Mouse (Mus musculus) myocyte (in vitro differentiated cells): Measurements from ENCODE around the gene Adam22. TPM values are rescaled to one million over a fixed set of nuclear protein-coding genes. Genes with fewer than 3 reads are reported as not detected.

Experiments
- H3K27me3 ChIP-seq: one replicate; pipeline ENCODE4 v1.6.1; 2011; ENCODE audit not compliant: control insufficient read depth, insufficient read depth, insufficient read length
- H3K36me3 ChIP-seq: one replicate; pipeline ENCODE4 v1.6.1; 2011; ENCODE audit not compliant: control insufficient read depth, insufficient read depth
- H3K4me2 ChIP-seq: one replicate; pipeline ENCODE4 v1.6.1; 2011; ENCODE audit warnings: low read depth, control low read depth
- H3K4me3 ChIP-seq: one replicate; pipeline ENCODE4 v1.5.1; 2011; ENCODE audit warnings: mild to moderate bottlenecking, control low read depth, moderate library complexity
- H3K79me2 ChIP-seq: one replicate; pipeline ENCODE4 v1.6.1; 2011; ENCODE audit not compliant: control insufficient read depth, insufficient read depth
- H3ac ChIP-seq: one replicate; pipeline ENCODE4 v1.6.1; 2011; ENCODE audit not compliant: control insufficient read depth, insufficient read length
- CEBPB ChIP-seq: IDR thresholded peaks from 2 replicates; pipeline ENCODE4 v1.6.1; 2011; ENCODE audit warnings: mild to moderate bottlenecking, moderate library complexity; ENCODE audit not compliant: poor library complexity, insufficient read depth, severe bottlenecking
- E2F4 ChIP-seq: IDR thresholded peaks from one replicate; pipeline ENCODE4 v1.6.1; 2011; ENCODE audit warnings: mild to moderate bottlenecking, control low read depth, moderate library complexity; ENCODE audit not compliant: insufficient read depth
- MAX ChIP-seq: IDR thresholded peaks from one replicate; pipeline ENCODE4 v1.6.1; 2011; ENCODE audit warnings: low read depth, mild to moderate bottlenecking, control low read depth
- MYOD1 ChIP-seq, 3 experiments: IDR thresholded peaks; one replicate each; pipeline ENCODE4 v1.6.1; 2011; ENCODE audit warnings: control low read depth in 2 of 3, low read depth in 2 of 3, mild to moderate bottlenecking in 2 of 3, moderate library complexity in 1 of 3; ENCODE audit not compliant: insufficient read length in 2 of 3, control insufficient read depth in 1 of 3
- MYOG ChIP-seq, 3 experiments: IDR thresholded peaks; one replicate each; pipeline ENCODE4 v1.6.1; 2011; ENCODE audit warnings: control low read depth in 2 of 3, low read depth in 2 of 3, mild to moderate bottlenecking in 2 of 3; ENCODE audit not compliant: insufficient read length in 2 of 3, control insufficient read depth in 1 of 3, insufficient read depth in 1 of 3
- POLR2A ChIP-seq: IDR thresholded peaks from one replicate; pipeline ENCODE4 v1.6.1; 2011; ENCODE audit warnings: low read depth, mild to moderate bottlenecking, control low read depth, moderate library complexity; ENCODE audit not compliant: insufficient read length
- POLR2AphosphoS2 ChIP-seq: IDR thresholded peaks from one replicate; pipeline ENCODE4 v1.6.1; 2011; ENCODE audit warnings: low read depth, control low read depth; ENCODE audit not compliant: insufficient read length
- REST ChIP-seq: IDR thresholded peaks from one replicate; pipeline ENCODE4 v1.6.1; 2011; ENCODE audit warnings: mild to moderate bottlenecking, control low read depth, moderate library complexity; ENCODE audit not compliant: insufficient read depth, insufficient read length
- SRF ChIP-seq: IDR thresholded peaks from one replicate; pipeline ENCODE4 v1.6.1; 2011; ENCODE audit warnings: low read depth; ENCODE audit not compliant: control insufficient read depth, insufficient read length
- TCF12 ChIP-seq: IDR thresholded peaks from one replicate; pipeline ENCODE4 v1.6.1; 2011; ENCODE audit warnings: mild to moderate bottlenecking, control low read depth; ENCODE audit not compliant: poor library complexity, insufficient read depth, severe bottlenecking
- TCF3 ChIP-seq: IDR thresholded peaks from one replicate; pipeline ENCODE4 v1.6.1; 2011; ENCODE audit warnings: low read depth, control low read depth; ENCODE audit not compliant: insufficient read length
- USF1 ChIP-seq: IDR thresholded peaks from one replicate; pipeline ENCODE4 v1.6.1; 2011; ENCODE audit warnings: low read depth, mild to moderate bottlenecking, control low read depth, moderate library complexity
- polyA plus RNA-seq: library from polyadenylated mRNA; unstranded; fragments of >200 nt; fragmentation: generic; extraction: Trizol; gene quantifications from one replicate; pipeline ENCODE4 v1.2.1, GENCODE M21; 2012; ENCODE audit warnings: missing spikeins

Adam22 gene
- polyA plus RNA-seq, 1 experiment, result 0.10 TPM

GRCm38 (mm10) chr5:8242660-8243059 is 125.3 kb downstream of the Adam22 start:
- TF ChIP-seq E2F4, result no peak
- no peak for TF ChIP-seq TCF12
- TF ChIP-seq MAX, result no peak
- no peak for TF ChIP-seq SRF
- TF ChIP-seq TCF3, result no peak
- no peaks in the 10 kb centered on the region for H3K27me3 ChIP-seq
- H3K4me2 ChIP-seq, result no peak overlapping the region
- no peaks in the 10 kb centered on the region for H3K36me3 ChIP-seq
- H3K4me3 ChIP-seq, result no peak overlapping the region
- no peaks in the 10 kb centered on the region for H3K79me2 ChIP-seq
- no peak overlapping the region for H3ac ChIP-seq

- no peak for TF ChIP-seq E2F4
- no peak for TF ChIP-seq TCF3
- no peak for TF ChIP-seq USF1
- no peak for TF ChIP-seq REST
- TF ChIP-seq SRF, result no peak
- no peak for TF ChIP-seq POLR2AphosphoS2
- H3ac ChIP-seq, result no peak overlapping the region
- no peak overlapping the region for H3K4me3 ChIP-seq
- no peaks in the 10 kb centered on the region for H3K79me2 ChIP-seq
- no peaks in the 10 kb centered on the region for H3K27me3 ChIP-seq
- H3K36me3 ChIP-seq, result no peaks in the 10 kb centered on the region
- no peak overlapping the region for H3K4me2 ChIP-seq
Measured at GRCm38 (mm10) chr5:8227073-8227472, 140.9 kb downstream of the Adam22 start.

DNA sequence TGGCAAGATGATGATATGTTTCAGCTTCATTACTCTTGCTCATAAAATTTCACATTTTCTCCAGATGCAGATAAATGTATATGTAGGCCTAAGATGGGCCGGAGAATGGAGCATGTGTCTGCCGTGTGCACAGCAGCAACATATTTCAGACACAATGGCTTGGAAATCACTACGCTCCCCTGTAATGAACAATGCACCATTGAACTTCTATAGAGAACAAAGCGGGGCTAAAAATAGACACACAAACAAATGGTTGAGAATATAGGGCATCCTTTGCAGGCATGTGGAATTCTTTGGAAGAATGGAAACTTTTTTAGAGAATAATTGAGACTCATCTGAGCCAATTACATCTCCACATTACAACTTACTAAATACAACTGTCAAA is 143.6 kb downstream of the Adam22 start:
- TF ChIP-seq TCF3 (no peak), TCF12 (no peak), SRF (no peak), E2F4 (no peak), REST (no peak), MAX (no peak), MYOG (IDR thresholded peaks at IDR 0.05; ENCODE audit: control insufficient read depth in 1 of 3, insufficient read depth in 1 of 3, insufficient read length in 2 of 3, low read depth in 2 of 3) (no peak), POLR2AphosphoS2 (no peak), USF1 (no peak), POLR2A (no peak), CEBPB (no peak), MYOD1 (IDR thresholded peaks at IDR 0.05; ENCODE audit: control insufficient read depth in 1 of 3, insufficient read length in 2 of 3, low read depth in 2 of 3) (no peak)
- Histone ChIP-seq H3K36me3 (no peaks in the 10 kb centered on the region), H3K27me3 (no peaks in the 10 kb centered on the region), H3K79me2 (no peaks in the 10 kb centered on the region), H3K4me2 (no peak overlapping the region), H3ac (no peak overlapping the region), H3K4me3 (no peak overlapping the region)

GRCm38 (mm10) chr5:8223597-8224320 is 144.2 kb downstream of the Adam22 start:
- Histone ChIP-seq H3K4me2 (no peak overlapping the region), H3K36me3 (no peaks in the 10 kb centered on the region), H3K79me2 (no peaks in the 10 kb centered on the region), H3ac (no peak overlapping the region), H3K4me3 (no peak overlapping the region), H3K27me3 (no peaks in the 10 kb centered on the region)
- no peak for TF ChIP-seq E2F4
- no peak for TF ChIP-seq MYOD1 (IDR thresholded peaks at IDR 0.05; ENCODE audit: control insufficient read depth in 1 of 3, insufficient read length in 2 of 3, low read depth in 2 of 3)
- TF ChIP-seq USF1, result no peak
- no peak for TF ChIP-seq TCF12
- no peak for TF ChIP-seq POLR2AphosphoS2

DNA sequence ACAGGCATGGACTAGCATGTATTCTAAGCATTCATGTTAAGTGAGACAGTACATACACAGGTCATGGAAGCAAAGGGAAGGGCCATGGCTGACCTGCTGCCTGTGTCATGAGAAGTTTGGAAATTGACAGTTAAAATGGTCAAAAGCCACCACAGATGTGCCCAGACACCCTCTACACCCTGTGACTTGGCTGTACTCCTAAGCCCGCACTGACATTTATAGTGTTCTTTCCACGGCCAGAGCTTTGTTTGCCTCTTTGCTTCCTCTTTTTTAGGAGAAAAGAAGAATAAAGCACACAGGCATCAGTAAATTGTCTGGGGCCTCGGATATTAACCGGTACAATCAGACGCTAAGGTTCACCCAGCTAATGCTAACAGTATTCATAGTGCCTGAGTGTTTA is 146.3 kb downstream of the Adam22 start:
- Histone ChIP-seq H3K36me3 (no peaks in the 10 kb centered on the region), H3K4me2 (no peak overlapping the region), H3K4me3 (no peak overlapping the region), H3K79me2 (no peaks in the 10 kb centered on the region), H3ac (no peak overlapping the region), H3K27me3 (no peaks in the 10 kb centered on the region)
- TF ChIP-seq REST (no peak), USF1 (no peak), MYOG (IDR thresholded peaks at IDR 0.05; ENCODE audit: control insufficient read depth in 1 of 3, insufficient read depth in 1 of 3, insufficient read length in 2 of 3, low read depth in 2 of 3) (no peak), SRF (no peak), TCF12 (no peak), TCF3 (no peak), POLR2AphosphoS2 (no peak), MYOD1 (IDR thresholded peaks at IDR 0.05; ENCODE audit: control insufficient read depth in 1 of 3, insufficient read length in 2 of 3, low read depth in 2 of 3) (no peak), E2F4 (no peak), CEBPB (no peak), POLR2A (no peak), MAX (no peak)
